Mouse (Mus musculus): ENCODE measurements around the gene Chmp2b. TPM values are rescaled to one million over a fixed set of nuclear protein-coding genes. Genes with fewer than 3 reads are reported as not detected.

Gene Chmp2b
- polyA plus RNA-seq, 1 experiment from 2014 or later, result 101 TPM

DNA sequence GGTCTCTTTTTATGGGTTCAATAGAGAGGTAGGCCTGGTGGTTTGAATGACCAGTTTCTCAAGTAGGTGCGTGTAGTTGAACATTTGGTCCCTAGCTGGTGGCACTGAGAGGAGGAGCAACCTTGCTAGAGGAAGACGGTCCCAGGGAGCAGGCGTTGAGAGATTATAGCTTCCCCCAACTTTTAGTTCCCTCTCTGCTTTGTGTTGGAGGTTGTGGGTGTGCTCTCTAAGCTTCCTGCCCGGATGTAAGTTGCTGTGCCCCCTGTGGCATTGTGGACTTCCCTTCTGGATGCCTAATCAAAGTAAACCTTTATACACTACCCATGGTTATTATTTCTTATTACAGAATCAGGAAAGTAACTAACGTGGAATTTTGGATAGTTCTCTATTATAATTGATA is 66.5 kb downstream of the Chmp2b start:
- no peak overlapping the region for H3K4me3 ChIP-seq (replicated peaks; ENCODE audit: low read depth, low read length)
- H3K9me3 ChIP-seq (ENCODE audit: control insufficient read depth, low read length), result no peaks in the 10 kb centered on the region
- no peak overlapping the region for H3K27ac ChIP-seq (replicated peaks; ENCODE audit: low read depth, low read length)
- H3K4me1 ChIP-seq (ENCODE audit: control insufficient read depth, insufficient read depth, low read length), result no peaks in the 10 kb centered on the region
- no peak overlapping the region for H3K9ac ChIP-seq (replicated peaks; ENCODE audit: low read length)
- no peaks in the 10 kb centered on the region for H3K27me3 ChIP-seq (ENCODE audit: control insufficient read depth, insufficient read depth, low read length)
- 78% methylated on average over 5 of the region's 5 CpGs for WGBS
- no peak for DNase-seq
- no peaks in the 10 kb centered on the region for H3K36me3 ChIP-seq (ENCODE audit: control insufficient read depth, insufficient read depth, low read length)
- ATAC-seq (ENCODE audit: low FRiP score, low TSS enrichment), result no peak
- no peak overlapping the region for H3K4me2 ChIP-seq (ENCODE audit: low read length)

Other genes with a start within 250 kb of the Chmp2b start
- gene Pou1f1, start 42.2 kb downstream of the Chmp2b start, polyA plus RNA-seq (2014; fragmentation: Nextera tagmentation; extraction: Ambion mirVana), result not detected in 2 replicates

Data from midbrain, embryonic 14.5 days (tissue).